Mouse (Mus musculus): ENCODE results near the gene Ogn. TPM values are rescaled to one million over a fixed set of nuclear protein-coding genes. Genes with fewer than 3 reads are reported as not detected.

The Ogn gene
- total and polyA plus RNA-seq, 3 experiments = 0.04 to 0.06 TPM; not detected in 1

GRCm38 (mm10) chr13:49644731-49645529 lies 37.1 kb downstream of the Ogn start:
- no peaks in the 10 kb centered on the region for H3K9me3 ChIP-seq (replicated peaks; ENCODE audit: insufficient read depth, low read length)
- no peak overlapping the region for H3K4me3 ChIP-seq (ENCODE audit: control insufficient read depth in 1 of 2, insufficient read depth in 1 of 2, low read depth in 2 of 2, low read length in 2 of 2)
- no peaks in the 10 kb centered on the region; a peak in 1 of 4 replicates for H3K4me1 ChIP-seq (ENCODE audit: control insufficient read depth in 1 of 2, insufficient read depth in 2 of 2, low read length in 2 of 2)
- peaks cover 0 to 3% of the 10 kb centered on the region in 2 experiments; a peak in 1 of 4 replicates for H3K36me3 ChIP-seq (ENCODE audit: control insufficient read depth in 1 of 2, insufficient read depth in 2 of 2, low read length in 2 of 2)
- no peak overlapping the region for H3K27ac ChIP-seq (ENCODE audit: control insufficient read depth, low read depth, low read length)
- no peaks in the 10 kb centered on the region for H3K27me3 ChIP-seq (ENCODE audit: control insufficient read depth in 1 of 2, insufficient read depth in 2 of 2, low read length in 2 of 2)
- H3K79me2 ChIP-seq (ENCODE audit: control insufficient read depth, insufficient read depth, low read length, poor library complexity) = no peaks in the 10 kb centered on the region
- peak; percentile 56 for DNase-seq (ENCODE audit: low read depth, low spot score)
- peak; percentile 94 for TF ChIP-seq RAD21 (IDR thresholded peaks at IDR 0.05; ENCODE audit: low read depth, low read length)
- TF ChIP-seq MAX (IDR thresholded peaks at IDR 0.05; ENCODE audit: low read length) = no peak
- TF ChIP-seq SMC3 (IDR thresholded peaks at IDR 0.05; ENCODE audit: low read depth, low read length) = peak; percentile 76
- peak; percentile 76 for TF ChIP-seq ZC3H11A (IDR thresholded peaks at IDR 0.05; ENCODE audit: low read depth, low read length)
- peak; percentile 22 to 75 (median 44); a peak in 5 of 6 replicates for TF ChIP-seq CTCF (IDR thresholded peaks at IDR 0.05 in 2 of 3, conservative IDR thresholded peaks at IDR 0.05 in 1 of 3; ENCODE audit: control insufficient read depth in 1 of 3, insufficient read depth in 1 of 3, low read depth in 2 of 3, low read length in 3 of 3, poor library complexity in 1 of 3, severe bottlenecking in 1 of 3)
- TF ChIP-seq MXI1 (IDR thresholded peaks at IDR 0.05; ENCODE audit: low read depth, low read length) = no peak
- TF ChIP-seq MYC (IDR thresholded peaks at IDR 0.05; ENCODE audit: low read depth, low read length) = 0 out of 2 replicates have a peak, but pooled peaks have one; percentile 29
- no peak overlapping the region for H3K9ac ChIP-seq (ENCODE audit: control insufficient read depth, low read depth, low read length, poor library complexity, severe bottlenecking)

GRCm38 (mm10) chr13:49646019-49646418 lies 38.2 kb downstream of the Ogn start:
- no peak overlapping the region for H3K4me3 ChIP-seq (ENCODE audit: control insufficient read depth in 1 of 2, insufficient read depth in 1 of 2, low read depth in 2 of 2, low read length in 2 of 2)
- H3K36me3 ChIP-seq (ENCODE audit: control insufficient read depth in 1 of 2, insufficient read depth in 2 of 2, low read length in 2 of 2) = peaks cover 0 to 3% of the 10 kb centered on the region in 2 experiments; a peak in 1 of 4 replicates
- no peak for TF ChIP-seq UBTF (IDR thresholded peaks at IDR 0.05; ENCODE audit: borderline replicate concordance, insufficient read depth, low read depth, low read length)
- 0 out of 2 replicates have a peak, but pooled peaks have one; percentile 44 for TF ChIP-seq MAFK (IDR thresholded peaks at IDR 0.05; ENCODE audit: borderline replicate concordance, low read depth, low read length)
- no peak overlapping the region for H3K9ac ChIP-seq (ENCODE audit: control insufficient read depth, low read depth, low read length, poor library complexity, severe bottlenecking)
- H3K9me3 ChIP-seq (replicated peaks; ENCODE audit: insufficient read depth, low read length) = no peaks in the 10 kb centered on the region
- H3K27me3 ChIP-seq (ENCODE audit: control insufficient read depth in 1 of 2, insufficient read depth in 2 of 2, low read length in 2 of 2) = no peaks in the 10 kb centered on the region
- H3K79me2 ChIP-seq (ENCODE audit: control insufficient read depth, insufficient read depth, low read length, poor library complexity) = no peaks in the 10 kb centered on the region
- no peaks in the 10 kb centered on the region; a peak in 1 of 4 replicates for H3K4me1 ChIP-seq (ENCODE audit: control insufficient read depth in 1 of 2, insufficient read depth in 2 of 2, low read length in 2 of 2)
- DNase-seq (ENCODE audit: low read depth, low spot score) = no peak
- no peak overlapping the region for H3K27ac ChIP-seq (ENCODE audit: control insufficient read depth, low read depth, low read length)

- H3K4me3 ChIP-seq (ENCODE audit: control insufficient read depth in 1 of 2, insufficient read depth in 1 of 2, low read depth in 2 of 2, low read length in 2 of 2) = peak overlapping the region in 1 of 2 experiments; percentile 89; a peak in 1 of 4 replicates
- peak; percentile 35 for DNase-seq (ENCODE audit: low read depth, low spot score)
- no peak overlapping the region for H3K27ac ChIP-seq (ENCODE audit: control insufficient read depth, low read depth, low read length)
- peaks cover 17% of the 10 kb centered on the region for H3K79me2 ChIP-seq (ENCODE audit: control insufficient read depth, insufficient read depth, low read length, poor library complexity)
- no peaks in the 10 kb centered on the region for H3K27me3 ChIP-seq (ENCODE audit: control insufficient read depth in 1 of 2, insufficient read depth in 2 of 2, low read length in 2 of 2)
- peak overlapping the region; percentile 92; the same call in 1 of the 2 replicates for H3K9ac ChIP-seq (ENCODE audit: control insufficient read depth, low read depth, low read length, poor library complexity, severe bottlenecking)
- peaks cover 3 to 12% of the 10 kb centered on the region in 2 experiments; a peak in 3 of 4 replicates for H3K36me3 ChIP-seq (ENCODE audit: control insufficient read depth in 1 of 2, insufficient read depth in 2 of 2, low read length in 2 of 2)
- no peaks in the 10 kb centered on the region for H3K9me3 ChIP-seq (replicated peaks; ENCODE audit: insufficient read depth, low read length)
- H3K4me1 ChIP-seq (ENCODE audit: control insufficient read depth in 1 of 2, insufficient read depth in 2 of 2, low read length in 2 of 2) = peaks cover 4 to 5% of the 10 kb centered on the region in 2 experiments; a peak in 3 of 4 replicates
- TF ChIP-seq USF2 (IDR thresholded peaks at IDR 0.05; ENCODE audit: borderline replicate concordance in 1 of 2, insufficient read depth in 1 of 2, low read depth in 1 of 2, low read length in 2 of 2) (no peak), EP300 (IDR thresholded peaks at IDR 0.05; ENCODE audit: low read depth in 1 of 2, low read length in 2 of 2) (no peak), POLR2AphosphoS2 (IDR thresholded peaks at IDR 0.05; ENCODE audit: low read length) (no peak), CHD1 (IDR thresholded peaks at IDR 0.05; ENCODE audit: low read depth, low read length) (no peak), NRF1 (IDR thresholded peaks at IDR 0.05; ENCODE audit: insufficient read depth, low read depth, low read length, poor library complexity, severe bottlenecking) (no peak), SIN3A (IDR thresholded peaks at IDR 0.05; ENCODE audit: low read length) (no peak), SMC3 (IDR thresholded peaks at IDR 0.05; ENCODE audit: low read depth, low read length) (peak; percentile 25; the same call in 1 of the 2 replicates), E2F4 (IDR thresholded peaks at IDR 0.05; ENCODE audit: borderline replicate concordance, low read depth, low read length) (no peak), ZNF384 (IDR thresholded peaks at IDR 0.05; ENCODE audit: low read depth, low read length) (no peak), GABPA (IDR thresholded peaks at IDR 0.05; ENCODE audit: low read depth, low read length) (no peak), GATA1 (IDR thresholded peaks at IDR 0.05; ENCODE audit: low read depth, low read length) (no peak), NELFE (IDR thresholded peaks at IDR 0.05; ENCODE audit: low read depth, low read length) (no peak), TAL1 (IDR thresholded peaks at IDR 0.05; ENCODE audit: low read length) (no peak), CTCF (IDR thresholded peaks at IDR 0.05 in 2 of 3, conservative IDR thresholded peaks at IDR 0.05 in 1 of 3; ENCODE audit: control insufficient read depth in 1 of 3, insufficient read depth in 1 of 3, low read depth in 2 of 3, low read length in 3 of 3, poor library complexity in 1 of 3, severe bottlenecking in 1 of 3) (peak in 1 of 3 experiments; percentile 40; a peak in 2 of 6 replicates), RAD21 (IDR thresholded peaks at IDR 0.05; ENCODE audit: low read depth, low read length) (peak; percentile 54), ELF1 (IDR thresholded peaks at IDR 0.05; ENCODE audit: low read depth, low read length) (no peak), POLR2A (IDR thresholded peaks at IDR 0.05; ENCODE audit: control insufficient read depth in 1 of 2, insufficient read depth in 1 of 2, low read depth in 1 of 2, low read length in 2 of 2, poor library complexity in 1 of 2) (no peak)
Measured at GRCm38 (mm10) chr13:49651136-49651535, 43.3 kb downstream of the Ogn start.

All from MEL (cell line).